Mouse (Mus musculus): Measurements from ENCODE around the gene Nmnat2. TPM values are rescaled to one million over a fixed set of nuclear protein-coding genes. Genes with fewer than 3 reads are reported as not detected.

The Nmnat2 gene
- polyA plus RNA-seq, 1 experiment from 2014 or later: 11.7 TPM

- Histone ChIP-seq H3K9ac (ENCODE audit: low read length) (no peak overlapping the region), H3K4me1 (replicated peaks; ENCODE audit: control insufficient read depth, insufficient read depth, low read length) (no peaks in the 10 kb centered on the region), H3K4me3 (ENCODE audit: low read depth, low read length) (no peak overlapping the region), H3K27ac (ENCODE audit: low read depth, low read length) (no peak overlapping the region), H3K4me2 (ENCODE audit: low read depth, low read length, severe bottlenecking) (no peak overlapping the region), H3K27me3 (ENCODE audit: control insufficient read depth, insufficient read depth, low read length) (no peaks in the 10 kb centered on the region), H3K9me3 (ENCODE audit: control insufficient read depth, low read length) (no peaks in the 10 kb centered on the region), H3K36me3 (ENCODE audit: control insufficient read depth, insufficient read depth, low read length) (no peaks in the 10 kb centered on the region)
- WGBS: 74% methylated on average over 3 of the region's 3 CpGs
- ATAC-seq (replicated peaks; ENCODE audit: low FRiP score): no peak
- DNase-seq (ENCODE audit: low spot score): no peak
Observed at GRCm38 (mm10) chr1:153163831-153164230, 209.0 kb downstream of the Nmnat2 start.

GRCm38 (mm10) chr1:153168293-153168692, 213.5 kb downstream of the Nmnat2 start:
- H3K9me3 ChIP-seq (ENCODE audit: control insufficient read depth, low read length): no peaks in the 10 kb centered on the region
- H3K27ac ChIP-seq (ENCODE audit: low read depth, low read length): no peak overlapping the region
- H3K9ac ChIP-seq (ENCODE audit: low read length): no peak overlapping the region
- WGBS: 93% methylated on average over 5 of the region's 5 CpGs
- peaks cover 6% of the 10 kb centered on the region; the same call in 1 of the 2 replicates for H3K4me1 ChIP-seq (replicated peaks; ENCODE audit: control insufficient read depth, insufficient read depth, low read length)
- H3K4me2 ChIP-seq (ENCODE audit: low read depth, low read length, severe bottlenecking): no peak overlapping the region
- ATAC-seq (replicated peaks; ENCODE audit: low FRiP score): no peak
- no peak overlapping the region for H3K4me3 ChIP-seq (ENCODE audit: low read depth, low read length)
- DNase-seq (ENCODE audit: low spot score): peak; percentile 26
- H3K36me3 ChIP-seq (ENCODE audit: control insufficient read depth, insufficient read depth, low read length): no peaks in the 10 kb centered on the region
- no peaks in the 10 kb centered on the region for H3K27me3 ChIP-seq (ENCODE audit: control insufficient read depth, insufficient read depth, low read length)

Other genes with a start within 250 kb of the Nmnat2 start
- not detected in 2 replicates for gene Apobec4, start 204.4 kb upstream of the Nmnat2 start, polyA plus RNA-seq (2014; fragmentation: Nextera tagmentation; extraction: Ambion mirVana)
- 28.6 and 32.5 TPM in 2 replicates for gene Rgl1, start 188.6 kb upstream of the Nmnat2 start, polyA plus RNA-seq (2014; fragmentation: Nextera tagmentation; extraction: Ambion mirVana)
- gene Arpc5, start 188.5 kb upstream of the Nmnat2 start, polyA plus RNA-seq (2014; fragmentation: Nextera tagmentation; extraction: Ambion mirVana): 252 and 259 TPM in 2 replicates
- gene Ncf2, start 154.8 kb upstream of the Nmnat2 start, polyA plus RNA-seq (2014; fragmentation: Nextera tagmentation; extraction: Ambion mirVana): 2.5 TPM in 2 replicates
- 47.1 and 51.1 TPM in 2 replicates for gene Smg7, start 52.3 kb upstream of the Nmnat2 start, polyA plus RNA-seq (2014; fragmentation: Nextera tagmentation; extraction: Ambion mirVana)
- 0.48 and 0.55 TPM in 2 replicates for gene Lamc2, start 231.5 kb downstream of the Nmnat2 start, polyA plus RNA-seq (2014; fragmentation: Nextera tagmentation; extraction: Ambion mirVana)

All from forebrain, embryonic 11.5 days (tissue).